Mouse (Mus musculus) MEL (cell line): ENCODE measurements around the gene Tmem200a. TPM values are rescaled to one million over a fixed set of nuclear protein-coding genes. Genes with fewer than 3 reads are reported as not detected.

Experiments used
- DNase-seq: peaks from one replicate; pipeline ENCODE4 v3.0.0; 2011; ENCODE audit warnings: low read depth, low spot score
- H3K27ac ChIP-seq: 2 replicates; pipeline ENCODE4 v1.5.1; 2012; ENCODE audit warnings: low read depth, mild to moderate bottlenecking, control low read depth, low read length, moderate library complexity; ENCODE audit not compliant: control insufficient read depth
- H3K27me3 ChIP-seq, 2 experiments: fragments of 150-350 bp in 1 of 2; sonication (generic) in 1 of 2; 2 replicates each; pipeline ENCODE4 v1.6.1; 2012; ENCODE audit warnings: low read length in 2 of 2, mild to moderate bottlenecking in 2 of 2, improper control_type of control experiment in 1 of 2, moderate library complexity in 1 of 2; ENCODE audit not compliant: insufficient read depth in 2 of 2, control insufficient read depth in 1 of 2
- H3K36me3 ChIP-seq, 2 experiments: 2 replicates each; pipeline ENCODE4 v1.6.1; 2012 to 2014; ENCODE audit warnings: low read length in 2 of 2, improper control_type of control experiment in 1 of 2, inconsistent platforms in 1 of 2, mild to moderate bottlenecking in 1 of 2; ENCODE audit not compliant: insufficient read depth in 2 of 2, control insufficient read depth in 1 of 2
- H3K4me1 ChIP-seq, 2 experiments: fragments of 150-350 bp in 1 of 2; sonication (generic) in 1 of 2; 2 replicates each; pipeline ENCODE4 v1.6.1; 2012; ENCODE audit warnings: low read length in 2 of 2, improper control_type of control experiment in 1 of 2, mild to moderate bottlenecking in 1 of 2; ENCODE audit not compliant: insufficient read depth in 2 of 2, control insufficient read depth in 1 of 2
- H3K4me3 ChIP-seq, 2 experiments: fragments of 150-350 bp in 1 of 2; sonication (generic) in 1 of 2; 2 replicates each; pipeline ENCODE4 v1.5.1; 2012; ENCODE audit warnings: low read depth in 2 of 2, low read length in 2 of 2, mild to moderate bottlenecking in 2 of 2, moderate library complexity in 2 of 2, control low read depth in 1 of 2, improper control_type of control experiment in 1 of 2; ENCODE audit not compliant: control insufficient read depth in 1 of 2, insufficient read depth in 1 of 2
- H3K79me2 ChIP-seq: 2 replicates; pipeline ENCODE4 v1.6.1; 2012; ENCODE audit warnings: mild to moderate bottlenecking, low read length, moderate library complexity; ENCODE audit not compliant: control insufficient read depth, poor library complexity, insufficient read depth
- H3K9ac ChIP-seq: 2 replicates; pipeline ENCODE4 v1.6.1; 2012; ENCODE audit warnings: low read depth, mild to moderate bottlenecking, control low read depth, low read length, moderate library complexity; ENCODE audit not compliant: control insufficient read depth, poor library complexity, severe bottlenecking
- H3K9me3 ChIP-seq: fragments of 150-350 bp; sonication (generic); replicated peaks from 2 replicates; pipeline ENCODE4 v1.6.1; 2012; ENCODE audit warnings: mild to moderate bottlenecking, low read length, improper control_type of control experiment, moderate library complexity; ENCODE audit not compliant: insufficient read depth
- CHD1 ChIP-seq: IDR thresholded peaks from 2 replicates; pipeline ENCODE4 v1.6.1; 2012; ENCODE audit warnings: low read depth, mild to moderate bottlenecking, inconsistent platforms, low read length, improper control_type of control experiment
- E2F4 ChIP-seq: IDR thresholded peaks from 2 replicates; pipeline ENCODE4 v1.6.1; 2011; ENCODE audit warnings: low read depth, low read length, improper control_type of control experiment, borderline replicate concordance
- ETS1 ChIP-seq: IDR thresholded peaks from 2 replicates; pipeline ENCODE4 v1.6.1; 2012; ENCODE audit warnings: low read depth, mild to moderate bottlenecking, inconsistent platforms, low read length, improper control_type of control experiment, moderate library complexity
- GABPA ChIP-seq: IDR thresholded peaks from 2 replicates; pipeline ENCODE4 v1.6.1; 2012; ENCODE audit warnings: low read depth, mild to moderate bottlenecking, inconsistent platforms, low read length, improper control_type of control experiment, moderate library complexity
- GATA1 ChIP-seq: IDR thresholded peaks from 2 replicates; pipeline ENCODE4 v1.6.1; 2011; ENCODE audit warnings: low read depth, low read length, improper control_type of control experiment
- KAT2A ChIP-seq: conservative IDR thresholded peaks from 2 replicates; pipeline ENCODE4 v1.6.1; 2012; ENCODE audit warnings: low read depth, low read length, improper control_type of control experiment, inconsistent platforms
- MAFK ChIP-seq: IDR thresholded peaks from 2 replicates; pipeline ENCODE4 v1.6.1; 2011; ENCODE audit warnings: low read depth, mild to moderate bottlenecking, low read length, improper control_type of control experiment, borderline replicate concordance
- MAX ChIP-seq: IDR thresholded peaks from 2 replicates; pipeline ENCODE4 v1.6.1; 2011; ENCODE audit warnings: low read length, improper control_type of control experiment
- MAZ ChIP-seq: IDR thresholded peaks from 2 replicates; pipeline ENCODE4 v1.6.1; 2012; ENCODE audit warnings: low read depth, mild to moderate bottlenecking, inconsistent platforms, low read length, improper control_type of control experiment
- MEF2A ChIP-seq: IDR thresholded peaks from 2 replicates; pipeline ENCODE4 v1.6.1; 2014; ENCODE audit warnings: low read depth, mild to moderate bottlenecking, inconsistent platforms, low read length, improper control_type of control experiment; ENCODE audit not compliant: poor library complexity, insufficient replicate concordance, severe bottlenecking; ENCODE audit errors: extremely low read depth
- MYB ChIP-seq: IDR thresholded peaks from 2 replicates; pipeline ENCODE4 v1.6.1; 2011; ENCODE audit warnings: mild to moderate bottlenecking, low read depth, low read length, improper control_type of control experiment
- MYC ChIP-seq: IDR thresholded peaks from 2 replicates; pipeline ENCODE4 v1.6.1; 2011; ENCODE audit warnings: low read depth, mild to moderate bottlenecking, low read length, improper control_type of control experiment, moderate library complexity
- NRF1 ChIP-seq: IDR thresholded peaks from 2 replicates; pipeline ENCODE4 v1.6.1; 2014; ENCODE audit warnings: low read depth, mild to moderate bottlenecking, inconsistent platforms, low read length, improper control_type of control experiment, moderate library complexity; ENCODE audit not compliant: poor library complexity, insufficient read depth, severe bottlenecking
- POLR2A ChIP-seq, 2 experiments: IDR thresholded peaks; 2 replicates each; pipeline ENCODE4 v1.6.1; 2011 to 2012; ENCODE audit warnings: low read length in 2 of 2, mild to moderate bottlenecking in 2 of 2, control low read depth in 1 of 2, improper control_type of control experiment in 1 of 2, low read depth in 1 of 2, moderate library complexity in 1 of 2; ENCODE audit not compliant: control insufficient read depth in 1 of 2, insufficient read depth in 1 of 2, poor library complexity in 1 of 2
- POLR2AphosphoS5 ChIP-seq: IDR thresholded peaks from 2 replicates; pipeline ENCODE4 v1.6.1; 2012; ENCODE audit warnings: low read depth, borderline replicate concordance, mild to moderate bottlenecking, inconsistent platforms, low read length, moderate library complexity, mixed read lengths
- RAD21 ChIP-seq: IDR thresholded peaks from 2 replicates; pipeline ENCODE4 v1.6.1; 2011; ENCODE audit warnings: mild to moderate bottlenecking, low read depth, low read length, improper control_type of control experiment
- RCOR1 ChIP-seq: IDR thresholded peaks from 2 replicates; pipeline ENCODE4 v1.6.1; 2012; ENCODE audit warnings: low read depth, mild to moderate bottlenecking, inconsistent platforms, low read length, improper control_type of control experiment
- TAL1 ChIP-seq: IDR thresholded peaks from 2 replicates; pipeline ENCODE4 v1.6.1; 2012; ENCODE audit warnings: mild to moderate bottlenecking, inconsistent platforms, low read length, moderate library complexity, mixed read lengths
- TCF12 ChIP-seq: IDR thresholded peaks from 2 replicates; pipeline ENCODE4 v1.6.1; 2014; ENCODE audit warnings: low read depth, mild to moderate bottlenecking, inconsistent platforms, low read length, improper control_type of control experiment, moderate library complexity
- UBTF ChIP-seq: IDR thresholded peaks from 2 replicates; pipeline ENCODE4 v1.6.1; 2012; ENCODE audit warnings: low read depth, mild to moderate bottlenecking, inconsistent platforms, low read length, improper control_type of control experiment, moderate library complexity, borderline replicate concordance; ENCODE audit not compliant: insufficient read depth
- ZKSCAN1 ChIP-seq: IDR thresholded peaks from 2 replicates; pipeline ENCODE4 v1.6.1; 2012; ENCODE audit warnings: low read depth, mild to moderate bottlenecking, inconsistent platforms, low read length, improper control_type of control experiment, moderate library complexity
- ZMIZ1 ChIP-seq: IDR thresholded peaks from 2 replicates; pipeline ENCODE4 v1.6.1; 2012; ENCODE audit warnings: low read depth, mild to moderate bottlenecking, inconsistent platforms, low read length, improper control_type of control experiment, moderate library complexity
- ZNF384 ChIP-seq: IDR thresholded peaks from 2 replicates; pipeline ENCODE4 v1.6.1; 2012; ENCODE audit warnings: low read depth, mild to moderate bottlenecking, inconsistent platforms, low read length, improper control_type of control experiment
- polyA plus RNA-seq, 2 experiments: library from polyadenylated mRNA; stranded (reverse) in 1 of 2; unstranded in 1 of 2; fragments of >175 nt in 1 of 2; fragments of >200 nt in 1 of 2; gene quantifications; 2 replicates each; pipeline versions ENCODE4 v1.2.1 to v1.2.4; 2012; ENCODE audit warnings: low replicate concordance in 2 of 2, low read depth in 1 of 2; ENCODE audit not compliant: insufficient read length in 2 of 2, insufficient read depth in 1 of 2, missing spikeins in 1 of 2
- total RNA-seq: library from RNA; depleted of rRNA; stranded (reverse); fragments of 300-350 nt; gene quantifications from 2 replicates; pipeline ENCODE4 v1.2.3, GENCODE M21; 2012

The Tmem200a gene
- total and polyA plus RNA-seq, 3 experiments: not detected

- no peak for TF ChIP-seq POLR2AphosphoS5
Measured at GRCm38 (mm10) chr10:26000893-26001292, 78.0 kb downstream of the Tmem200a start (continued).

DNA sequence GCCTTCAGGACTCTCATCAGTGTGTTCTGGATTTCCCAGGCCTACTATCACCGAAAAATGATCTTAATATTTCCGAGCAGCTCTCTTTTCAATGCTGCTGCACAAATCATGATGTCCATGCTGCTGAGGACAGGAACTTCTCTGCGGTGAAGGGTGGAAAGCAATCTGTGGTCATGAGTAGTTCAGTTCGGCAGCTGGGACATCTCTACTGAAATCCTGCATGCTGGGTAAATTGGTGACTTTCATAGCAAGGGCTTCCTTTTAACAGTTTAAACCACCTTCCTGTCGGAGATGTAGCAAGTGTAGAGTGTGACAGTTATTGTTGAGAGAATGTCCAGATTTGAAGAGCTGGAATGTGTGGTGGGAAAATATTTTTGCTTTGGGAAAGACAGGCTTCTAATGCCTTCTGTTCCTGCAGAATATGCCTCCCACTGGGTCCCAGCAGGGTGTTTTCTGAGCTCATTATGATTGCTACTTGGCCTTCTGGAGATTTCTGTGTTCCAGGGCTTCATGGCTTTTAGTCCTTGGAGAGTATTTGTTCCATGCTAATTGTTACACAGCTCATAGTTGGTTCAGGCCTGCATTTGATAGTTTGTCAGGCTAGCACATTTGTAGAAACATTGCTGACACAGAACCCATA lies 79.4 kb downstream of the Tmem200a start:
- no peak for DNase-seq
- Histone ChIP-seq H3K4me1 (no peaks in the 10 kb centered on the region), H3K79me2 (no peaks in the 10 kb centered on the region), H3K9ac (no peak overlapping the region), H3K27ac (no peak overlapping the region), H3K27me3 (no peaks in the 10 kb centered on the region), H3K4me3 (no peak overlapping the region), H3K9me3 (no peaks in the 10 kb centered on the region), H3K36me3 (no peaks in the 10 kb centered on the region)
- TF ChIP-seq MAZ: no peak

DNA sequence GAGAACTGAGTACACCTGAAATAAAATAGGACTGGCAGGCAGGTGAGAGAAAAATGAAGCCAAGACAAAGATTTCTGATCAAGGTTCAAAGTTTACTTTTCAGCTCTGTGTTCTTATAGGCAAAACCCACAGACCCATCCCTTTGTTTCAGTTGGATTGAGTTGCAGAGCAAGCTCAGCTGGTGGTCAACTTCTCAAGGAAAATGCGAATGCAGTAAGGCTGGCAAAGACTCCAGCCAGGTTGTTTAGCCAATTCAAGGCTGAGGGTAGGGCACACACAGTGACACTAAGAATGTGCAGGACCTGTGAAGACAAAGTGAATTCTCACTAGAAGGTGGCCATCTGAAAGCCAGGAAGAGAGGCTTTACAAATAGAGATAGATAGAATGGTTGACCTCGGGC lies 94.8 kb downstream of the Tmem200a start:
- Histone ChIP-seq H3K79me2 (no peaks in the 10 kb centered on the region), H3K9me3 (no peaks in the 10 kb centered on the region), H3K4me1 (no peaks in the 10 kb centered on the region), H3K4me3 (no peak overlapping the region), H3K9ac (no peak overlapping the region), H3K27ac (no peak overlapping the region), H3K27me3 (no peaks in the 10 kb centered on the region), H3K36me3 (no peaks in the 10 kb centered on the region)
- TF ChIP-seq NRF1 (no peak), MAX (no peak), MEF2A (no peak), POLR2AphosphoS5 (no peak), ETS1 (no peak), ZNF384 (no peak), E2F4 (no peak), RCOR1 (no peak), MAFK (no peak), TAL1 (no peak)
- no peak for DNase-seq

DNA sequence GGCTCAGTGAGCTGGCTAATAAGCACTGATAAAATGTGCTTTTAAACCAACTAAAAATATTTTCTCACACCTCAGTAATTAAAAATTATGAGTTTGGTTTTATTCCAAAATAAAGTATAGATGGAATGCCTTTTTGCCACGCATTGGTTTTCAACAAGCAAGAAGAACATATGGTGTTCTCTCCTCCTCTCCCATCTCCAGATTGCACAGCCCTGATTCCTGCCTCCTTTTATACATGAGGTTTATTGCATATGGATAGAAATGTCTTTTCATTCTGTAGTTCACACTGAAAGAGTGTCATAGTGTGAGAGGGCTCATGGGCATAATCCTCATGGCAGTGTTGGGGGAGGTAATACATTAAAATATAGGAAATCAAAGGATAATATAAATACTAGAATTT lies 96.2 kb downstream of the Tmem200a start:
- Histone ChIP-seq H3K4me1 (no peaks in the 10 kb centered on the region), H3K79me2 (no peaks in the 10 kb centered on the region), H3K9ac (no peak overlapping the region), H3K27ac (no peak overlapping the region), H3K27me3 (no peaks in the 10 kb centered on the region), H3K36me3 (no peaks in the 10 kb centered on the region), H3K9me3 (no peaks in the 10 kb centered on the region), H3K4me3 (no peak overlapping the region)
- no peak for DNase-seq
- TF ChIP-seq NRF1: no peak
- TF ChIP-seq MEF2A: no peak
- no peak for TF ChIP-seq TAL1
- TF ChIP-seq CHD1: no peak
- TF ChIP-seq POLR2A (IDR thresholded peaks at IDR 0.05; ENCODE audit: control insufficient read depth in 1 of 2, insufficient read depth in 1 of 2, low read depth in 1 of 2, low read length in 2 of 2, poor library complexity in 1 of 2): no peak
- TF ChIP-seq GATA1: no peak
- TF ChIP-seq RAD21: no peak
- TF ChIP-seq MAFK: no peak
- no peak for TF ChIP-seq UBTF
- TF ChIP-seq KAT2A: no peak
- no peak for TF ChIP-seq GABPA
- no peak for TF ChIP-seq MYB
- no peak for TF ChIP-seq ZMIZ1
- no peak for TF ChIP-seq TCF12
- no peak for TF ChIP-seq ZKSCAN1
- no peak for TF ChIP-seq MYC
- no peak for TF ChIP-seq MAZ
